Mouse (Mus musculus) bone marrow macrophage, adult 2 months (primary cell): ENCODE measurements around the gene Ptchd3.

Source experiments
- CTCF ChIP-seq: IDR thresholded peaks from 2 replicates; pipeline ENCODE4 v1.5.1; 2012; ENCODE audit warnings: low read depth, mild to moderate bottlenecking, low read length, moderate library complexity
- POLR2A ChIP-seq: IDR thresholded peaks from 2 replicates; pipeline ENCODE4 v1.6.1; 2012; ENCODE audit warnings: mild to moderate bottlenecking, low read depth, low read length, borderline replicate concordance

GRCm38 (mm10) chr11:121781831-121782230 is 48.2 kb upstream of the Ptchd3 start:
- TF ChIP-seq POLR2A = no peak
- TF ChIP-seq CTCF = no peak
